Mouse (Mus musculus) T-helper 17 cell (primary cell): ENCODE measurements around the gene Alox8.

Experiments
- in situ Hi-C, 2 experiments: fragments of 300-600 bp; cut with MboI, MseI; formaldehyde crosslinking; loops; 1 replicate in 1 of 2; 2 replicates in 1 of 2; pipeline ENCODE4 v1.15.1; 2025; ENCODE audit warnings: high pct_unique_total_duplicates in 2 of 2

Alox8 gene

GRCm38 (mm10) chr11:69180120-69180519 lies 17.5 kb downstream of the Alox8 start:
- in situ Hi-C loops: loop anchor here (5.0 to 10.0 kb wide), 2 partner anchors 55 to 202 kb away; partner anchors contain the start of gene Gucy2e (in 1 of the 2)

GRCm38 (mm10) chr11:69179512-69179911 lies 18.1 kb downstream of the Alox8 start:
- in situ Hi-C loops: no loop called here

GRCm38 (mm10) chr11:69178525-69178924 lies 19.1 kb downstream of the Alox8 start:
- in situ Hi-C loops: no loop called here

GRCm38 (mm10) chr11:69174722-69175121 lies 22.9 kb downstream of the Alox8 start:
- in situ Hi-C loops: no loop called here

GRCm38 (mm10) chr11:69172606-69173005 lies 25.0 kb downstream of the Alox8 start:
- in situ Hi-C loops: no loop called here

- in situ Hi-C loops: no loop called here
These were observed 26.0 kb downstream of the Alox8 start for GRCm38 (mm10) chr11:69171626-69172025.

GRCm38 (mm10) chr11:69169313-69169712 lies 28.3 kb downstream of the Alox8 start:
- in situ Hi-C loops: loop anchor here in 1 of 2 experiments (10.0 kb wide), 1 partner anchor 1055 kb away; no protein-coding TSS in a partner anchor

GRCm38 (mm10) chr11:69156800-69157199 lies 40.8 kb downstream of the Alox8 start, which contains the start of gene Alox12b:
Gene Alox12b, plus strand, starts transcription at chr11:69156989.
- in situ Hi-C loops: no loop called here

GRCm38 (mm10) chr11:69155351-69155750 lies 42.3 kb downstream of the Alox8 start:
- in situ Hi-C loops: no loop called here

- in situ Hi-C loops: no loop called here
These were observed 43.8 kb downstream of the Alox8 start for GRCm38 (mm10) chr11:69153831-69154230.

- in situ Hi-C loops: no loop called here
These were observed 46.6 kb downstream of the Alox8 start for GRCm38 (mm10) chr11:69151004-69151403.

- in situ Hi-C loops: no loop called here
These were observed 47.2 kb downstream of the Alox8 start for GRCm38 (mm10) chr11:69150444-69150843.

- in situ Hi-C loops: no loop called here
These were observed 47.9 kb downstream of the Alox8 start for GRCm38 (mm10) chr11:69149728-69150127.

GRCm38 (mm10) chr11:69148451-69148960 lies 49.1 kb downstream of the Alox8 start:
- in situ Hi-C loops: no loop called here

- in situ Hi-C loops: no loop called here
These were observed 50.1 kb downstream of the Alox8 start for GRCm38 (mm10) chr11:69147546-69147945.

- in situ Hi-C loops: no loop called here
These were observed 62.3 kb downstream of the Alox8 start for GRCm38 (mm10) chr11:69135361-69135760.

GRCm38 (mm10) chr11:69134622-69134968 lies 63.0 kb downstream of the Alox8 start:
- in situ Hi-C loops: no loop called here
